Mouse (Mus musculus): ENCODE results near the gene Tmem229b.
"Not testable (repeated sequence)": the region's sequence is repeated elsewhere in the genome, so short reads cannot be mapped to it uniquely, and the experiment has no call there.

The Tmem229b gene

GRCm38 (mm10) chr12:79007126-79007753, at the start of gene Tmem229b:
Gene Tmem229b, minus strand, starts transcription at chr12:79007627.
- in situ Hi-C loops (cut with MboI, MseI), result no loop called here

- in situ Hi-C loops (cut with MboI, MseI), result no loop called here
Observed at GRCm38 (mm10) chr12:79055276-79055675, 47.8 kb upstream of the Tmem229b start.

DNA sequence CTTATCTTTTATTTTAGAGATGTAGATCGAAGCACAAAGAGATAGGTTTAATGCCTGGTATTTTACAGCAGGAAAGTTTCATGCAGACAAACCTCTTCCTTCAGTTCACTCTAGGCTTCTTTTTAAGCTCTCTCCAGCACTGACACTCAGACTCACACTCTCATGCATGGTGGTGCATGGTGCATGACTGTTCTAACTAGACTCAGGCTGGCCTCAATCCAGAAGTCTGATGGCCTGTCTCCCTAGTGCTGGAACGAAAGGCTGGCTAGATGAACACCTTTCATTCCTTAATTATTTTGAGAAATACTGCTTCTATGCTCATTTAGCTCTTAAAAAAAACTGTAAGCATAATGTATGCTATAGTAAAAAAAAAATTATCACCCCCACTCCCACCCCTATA, 44.6 kb upstream of the Tmem229b start:
- in situ Hi-C loops (cut with MboI, MseI), result no loop called here

GRCm38 (mm10) chr12:79050545-79051212, 43.3 kb upstream of the Tmem229b start:
- in situ Hi-C loops (cut with MboI, MseI), result no loop called here

DNA sequence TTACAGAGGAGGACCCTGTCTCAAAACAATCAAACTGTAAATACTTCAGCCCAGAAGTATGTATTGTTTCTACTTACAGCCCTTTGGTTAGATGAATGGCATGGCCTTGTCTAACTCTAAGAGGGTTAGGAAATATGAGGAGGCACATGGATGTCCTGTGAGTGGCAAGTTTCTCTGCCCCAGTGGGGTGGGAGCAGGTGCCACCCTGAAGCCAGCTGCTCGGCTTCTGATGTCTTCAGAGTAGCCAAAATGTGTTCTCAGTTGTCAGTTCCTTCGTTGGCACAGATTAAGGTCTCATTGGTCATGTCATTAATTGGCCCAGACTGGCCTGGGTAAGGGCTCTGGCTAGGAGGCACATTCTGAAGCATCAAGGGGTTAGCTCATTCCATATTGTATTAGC, 42.4 kb upstream of the Tmem229b start:
- in situ Hi-C loops (cut with MboI, MseI), result no loop called here

DNA sequence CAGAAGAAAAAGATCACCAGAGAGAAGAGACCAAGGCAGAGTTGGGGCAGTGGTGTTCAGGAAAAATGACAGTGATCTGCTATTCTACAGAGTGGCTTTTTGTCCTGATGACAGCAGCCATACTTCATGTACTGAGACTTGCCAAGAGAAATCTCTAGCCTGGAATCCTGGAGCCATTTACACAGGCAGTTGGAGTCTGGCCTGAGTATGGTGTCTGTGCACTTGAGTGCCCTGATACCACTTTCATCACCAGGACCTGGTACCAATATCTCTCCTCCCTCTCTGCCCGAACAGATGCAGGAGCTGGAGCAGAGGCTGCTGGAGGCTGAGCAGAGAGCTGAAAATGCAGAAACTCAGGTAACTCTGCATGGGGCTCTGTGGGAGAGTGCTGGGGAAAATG, 41.5 kb upstream of the Tmem229b start:
- in situ Hi-C loops (cut with MboI, MseI), result no loop called here

GRCm38 (mm10) chr12:79047203-79047602, 39.8 kb upstream of the Tmem229b start:
- in situ Hi-C loops (cut with MboI, MseI), result no loop called here

DNA sequence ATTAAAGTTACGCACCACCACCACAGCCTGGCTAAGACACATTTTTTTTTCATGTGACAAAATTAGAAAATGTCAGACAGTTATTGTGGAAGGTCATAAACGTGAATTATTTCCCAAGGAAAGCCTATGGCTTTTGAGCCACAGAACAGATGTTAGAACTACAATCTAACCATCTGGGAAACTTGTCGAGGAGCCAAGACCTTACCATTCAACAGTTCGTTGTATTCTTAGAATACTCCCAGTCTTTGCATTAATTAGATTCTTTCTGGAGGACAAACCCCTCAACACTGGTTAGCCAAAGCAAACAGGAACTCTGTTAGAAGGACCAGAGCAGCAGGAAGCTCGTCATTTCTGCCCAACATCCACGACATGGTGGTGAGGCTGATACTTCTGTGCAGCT, 38.7 kb upstream of the Tmem229b start:
- in situ Hi-C loops (cut with MboI, MseI), result no loop called here

GRCm38 (mm10) chr12:79044668-79045067, 37.2 kb upstream of the Tmem229b start:
- in situ Hi-C loops (cut with MboI, MseI), result no loop called here

- in situ Hi-C loops (cut with MboI, MseI), result no loop called here
Observed at GRCm38 (mm10) chr12:79041436-79041835, 34.0 kb upstream of the Tmem229b start.

DNA sequence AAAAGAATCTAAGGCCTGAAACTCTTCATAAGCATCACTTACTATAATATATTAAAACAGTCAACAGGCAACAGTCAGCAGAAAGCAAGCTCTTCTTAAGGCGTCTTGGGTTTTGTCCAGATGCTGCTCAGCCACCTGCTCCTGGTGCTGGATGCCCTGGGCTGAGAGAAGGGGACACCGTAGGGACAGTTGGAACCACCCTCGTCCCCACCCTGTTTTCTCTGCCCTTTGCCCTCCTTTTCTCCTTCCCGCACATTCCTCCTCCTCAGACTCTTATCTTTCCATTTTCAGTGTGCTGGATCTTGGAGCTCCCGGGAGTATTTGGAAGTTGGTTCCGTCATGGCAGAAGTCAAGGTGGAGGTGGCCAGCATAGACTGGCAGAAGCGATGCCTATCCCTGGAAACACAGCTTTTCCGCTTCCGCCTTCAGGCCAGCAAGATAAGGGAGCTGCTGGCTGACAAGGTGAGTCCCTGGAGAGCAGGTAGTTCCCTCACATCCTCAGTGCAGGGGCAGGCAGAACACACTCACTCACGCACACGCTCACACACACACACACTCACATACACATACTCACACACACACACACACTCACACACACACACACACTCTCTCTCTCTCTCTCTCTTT, 32.9 kb upstream of the Tmem229b start:
- in situ Hi-C loops (cut with MboI, MseI), result no loop called here

DNA sequence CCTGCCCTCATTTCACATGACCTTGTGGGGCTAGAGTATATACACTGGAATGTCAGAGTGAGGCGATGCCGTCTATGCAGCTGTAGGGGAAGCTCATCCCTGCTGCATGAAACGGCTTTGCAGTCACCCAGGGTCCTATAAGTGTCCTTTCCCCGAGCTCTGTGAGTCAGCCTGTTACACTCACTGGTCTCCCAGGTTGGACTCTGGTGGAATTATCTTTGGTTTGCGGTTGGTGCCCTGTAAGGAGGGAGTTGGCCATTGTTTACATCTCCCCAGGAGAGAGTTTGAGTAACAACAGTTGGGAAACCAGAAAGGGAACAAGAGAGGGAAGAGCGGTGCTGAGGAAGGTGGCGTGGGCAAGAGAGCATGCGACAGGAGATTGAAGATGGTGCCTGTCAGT, 32.3 kb upstream of the Tmem229b start:
- in situ Hi-C loops (cut with MboI, MseI), result no loop called here

DNA sequence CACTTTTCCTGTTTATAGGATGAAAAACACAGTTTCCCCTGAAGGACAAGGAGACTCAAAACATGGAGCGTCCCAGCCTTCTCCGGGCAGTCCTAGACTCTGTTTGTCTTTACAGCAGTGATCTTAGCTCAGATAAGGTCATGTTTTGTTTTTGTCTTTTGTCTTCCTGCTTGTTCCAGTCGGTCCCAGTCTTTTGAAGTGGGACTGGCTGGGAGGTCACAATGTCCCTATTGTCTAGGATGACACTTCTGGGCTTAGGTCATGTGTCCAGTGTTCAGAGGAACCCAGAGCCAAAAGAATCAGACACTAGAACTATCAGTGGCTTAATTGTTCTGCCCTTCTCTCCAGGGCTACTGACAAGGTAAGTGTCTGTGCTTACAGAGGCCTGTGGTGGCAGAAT, 27.9 kb upstream of the Tmem229b start:
- in situ Hi-C loops (cut with MboI, MseI), result no loop called here

- in situ Hi-C loops (cut with MboI, MseI), result no loop called here
Observed at GRCm38 (mm10) chr12:79034331-79034730, 26.9 kb upstream of the Tmem229b start.

DNA sequence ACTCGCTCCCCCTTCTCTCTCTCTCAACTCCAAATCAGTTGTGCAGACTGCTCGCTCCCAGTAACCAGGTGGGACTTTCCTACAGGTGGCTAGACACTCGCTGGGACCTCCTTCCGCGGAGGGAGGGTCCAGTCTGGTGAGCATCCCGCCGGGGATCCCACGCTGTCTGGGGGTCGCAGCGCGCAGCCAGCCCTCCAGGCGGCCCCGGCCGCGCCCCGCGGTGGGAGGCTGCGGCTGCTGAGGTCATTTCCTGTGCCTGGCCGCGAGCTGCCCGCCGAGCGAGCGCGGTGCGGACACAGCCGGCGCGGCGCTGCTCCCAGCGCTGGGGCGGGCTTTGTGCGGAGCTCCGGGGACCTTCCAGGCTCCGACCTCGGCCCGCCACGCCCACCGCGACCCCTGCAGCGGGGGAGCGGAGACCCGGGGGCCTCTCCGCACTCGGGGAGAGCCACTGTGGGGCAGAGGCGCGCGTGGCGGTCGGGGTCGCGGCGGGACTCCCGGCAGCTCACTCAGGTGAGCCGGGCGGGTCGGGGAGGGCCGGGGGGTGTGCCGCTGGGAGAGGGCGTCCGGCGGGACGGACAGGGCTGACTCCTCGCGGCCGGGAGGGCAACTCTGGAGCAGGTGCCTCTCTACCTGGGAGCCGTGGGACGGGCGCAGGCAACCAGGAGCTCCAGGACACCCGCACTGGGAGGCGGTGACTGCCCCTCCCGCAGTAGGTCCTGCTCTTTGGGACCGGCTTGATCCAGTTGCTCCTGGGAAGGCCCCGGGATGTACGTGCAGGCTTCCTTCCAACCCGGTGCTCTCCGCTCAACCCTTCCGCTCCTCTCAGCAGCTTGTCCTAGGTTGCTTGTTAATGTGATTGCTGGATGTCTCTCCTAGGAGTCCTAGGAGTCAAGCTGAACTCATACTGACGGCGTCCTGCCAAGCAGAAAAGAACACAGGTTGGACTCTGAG, 21.8 kb upstream of the Tmem229b start, which contains the start of gene Plekhh1:
TSS of gene Plekhh1 (plus strand) at position 253 of the 951 bp plus-strand sequence.
- in situ Hi-C loops (cut with MboI, MseI), result no loop called here

DNA sequence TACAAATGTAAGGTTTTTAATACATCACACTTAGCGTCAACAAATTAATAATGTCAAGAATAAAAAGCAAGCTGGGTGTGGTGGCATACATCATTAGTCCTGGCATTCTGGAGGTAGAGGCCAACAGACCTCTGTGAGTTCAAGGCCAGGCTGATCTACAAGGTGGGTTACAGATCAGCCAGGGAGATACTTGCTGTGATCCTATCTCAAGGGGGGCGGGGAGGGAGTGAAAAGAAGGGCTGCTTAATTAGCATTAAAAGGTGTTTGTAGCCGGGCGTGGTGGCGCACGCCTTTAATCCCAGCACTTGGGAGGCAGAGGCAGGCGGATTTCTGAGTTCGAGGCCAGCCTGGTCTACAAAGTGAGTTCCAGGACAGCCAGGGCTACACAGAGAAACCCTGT, 20.1 kb upstream of the Tmem229b start:
- in situ Hi-C loops (cut with MboI, MseI), result not testable (repeated sequence)

- in situ Hi-C loops (cut with MboI, MseI), result loop anchor here (5.0 kb wide), 1 partner anchor 101 kb away; no protein-coding TSS in a partner anchor
Observed at GRCm38 (mm10) chr12:79022882-79023281, 15.5 kb upstream of the Tmem229b start.

DNA sequence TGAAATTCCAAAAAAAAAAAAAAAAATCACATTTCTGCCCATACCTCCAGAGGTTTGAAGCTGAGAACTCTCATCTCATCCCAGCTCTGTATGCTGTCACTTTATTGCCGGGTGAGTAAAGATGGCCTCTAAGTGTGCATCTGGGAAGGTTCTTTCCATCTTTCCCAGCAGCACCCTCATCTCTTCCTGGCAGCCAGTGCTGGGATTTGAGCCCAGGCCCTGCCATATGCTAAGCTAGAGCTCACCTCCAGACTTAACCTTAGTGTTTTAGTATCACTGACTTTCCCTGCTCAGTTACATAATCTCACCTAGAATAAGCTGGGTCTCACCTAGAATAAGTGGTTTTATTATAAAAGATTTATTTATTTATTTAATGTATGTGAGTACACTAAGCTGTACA, 14.5 kb upstream of the Tmem229b start:
- in situ Hi-C loops (cut with MboI, MseI), result loop anchor here (5.0 kb wide), 1 partner anchor 100 kb away; no protein-coding TSS in a partner anchor

DNA sequence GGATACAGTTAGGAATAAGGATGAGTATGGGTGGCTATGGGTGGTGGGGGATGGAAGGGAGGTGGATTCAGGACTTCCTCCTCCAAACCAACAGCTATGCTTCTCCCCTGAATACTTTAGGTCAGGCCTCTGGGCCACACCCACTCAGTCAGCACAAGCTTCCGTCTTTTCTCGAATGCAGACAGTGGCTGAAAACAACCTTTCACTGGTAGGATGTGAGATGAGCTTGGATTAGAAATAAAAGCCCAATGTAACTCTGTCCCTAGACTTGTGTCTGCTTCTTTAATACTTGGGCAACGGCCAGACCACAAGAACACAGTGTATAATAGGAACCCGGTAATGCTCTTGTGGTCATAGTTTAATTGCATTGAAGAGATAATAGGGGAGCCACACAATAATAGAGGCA, 10.6 kb upstream of the Tmem229b start:
- in situ Hi-C loops (cut with MboI, MseI), result no loop called here

DNA sequence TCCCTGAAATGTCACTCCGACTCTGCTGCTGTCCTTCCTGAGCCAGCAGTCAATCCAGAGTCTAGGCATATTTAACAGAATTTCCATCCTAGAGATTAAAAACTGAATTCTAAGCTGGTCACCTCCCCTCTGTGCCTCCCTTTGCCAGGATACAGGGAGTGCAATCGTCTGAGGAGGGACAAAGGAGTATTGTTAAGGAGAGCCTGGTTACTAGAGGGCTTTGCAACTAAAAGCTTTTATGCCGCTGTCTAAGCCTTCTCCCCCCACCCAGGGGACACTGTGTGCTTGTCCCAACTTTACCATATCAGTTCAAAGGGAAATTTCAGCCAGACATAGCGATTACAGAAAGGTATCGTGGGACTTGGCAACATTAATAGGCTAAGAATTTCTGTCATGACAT, 8.7 kb upstream of the Tmem229b start:
- in situ Hi-C loops (cut with MboI, MseI), result no loop called here

DNA sequence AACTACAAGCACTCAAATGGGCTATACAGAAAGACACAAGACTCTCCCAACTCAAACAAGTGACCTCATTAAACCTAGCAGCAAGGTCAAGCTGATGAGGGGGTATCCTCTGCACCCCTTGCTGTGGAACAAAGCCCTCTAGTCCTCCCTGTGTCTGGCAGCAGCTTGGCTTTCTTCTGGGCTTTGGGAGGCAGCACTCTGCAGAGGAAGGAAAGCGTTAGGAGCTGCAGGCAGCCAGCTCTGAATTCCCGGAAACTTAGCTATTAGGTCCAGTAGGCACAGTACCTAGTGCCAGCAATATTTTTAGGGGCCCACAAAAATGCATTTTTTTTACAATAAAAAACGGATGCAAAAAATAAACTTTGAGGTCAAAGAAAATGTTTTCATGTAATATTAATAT, 3.1 kb upstream of the Tmem229b start:
- in situ Hi-C loops (cut with MboI, MseI), result no loop called here
